32 mouse cellular contexts compared by ENCODE assay signal in genomic region chr2:174708587-174708986, GRCm38 (mm10). TPM values are rescaled to one million over a fixed set of nuclear protein-coding genes. Genes with fewer than 3 reads are reported as not detected.
A peak's percentile ranks its signal among the peaks of the same experiment; 100 is the strongest.
DNase-seq lines count a peak whose midpoint lies in the region; ATAC-seq and TF ChIP-seq lines count a peak whose summit lies in the region.
"Had no signal": no experiment of that assay in that cellular context is flagged by ENCODE, and none has a peak within 500 bp of the region (broad histone marks: within the 10 kb centered on the region; RNA-seq: fewer than 3 reads in every experiment).

No protein-coding gene starts in this region.

- no peak for ATAC-seq in hindbrain, postnatal 0 days
- ATAC-seq in hindbrain, embryonic 12.5 days (ENCODE audit: low FRiP score), result no peak
- no peak for ATAC-seq in lung, postnatal 0 days
- ATAC-seq in megakaryocyte progenitor cell, adult 5-6 weeks (replicated peaks; ENCODE audit: poor library complexity), result 0 out of 2 replicates have a peak, but pooled peaks have one; percentile 23
- ATAC-seq: Patski had no signal

- no peak overlapping the region for H3K27ac ChIP-seq in hindbrain, postnatal 0 days
- no peak overlapping the region for H3K27ac ChIP-seq in hindbrain, embryonic 12.5 days
- no peak overlapping the region for H3K27ac ChIP-seq in lung, postnatal 0 days (ENCODE audit: low read length)
- H3K27ac ChIP-seq: forebrain, embryonic 12.5 days; heart, embryonic 10.5 days; heart, embryonic 15.5 days; hindbrain, embryonic 13.5 days; kidney, embryonic 15.5 days; limb, embryonic 13.5 days; lung, embryonic 15.5 days; neural tube, embryonic 15.5 days; stomach, embryonic 15.5 days had no signal

- H3K4me3 ChIP-seq in hindbrain, postnatal 0 days (ENCODE audit: low read length), result no peak overlapping the region
- H3K4me3 ChIP-seq in hindbrain, embryonic 12.5 days, result no peak overlapping the region
- H3K4me3 ChIP-seq in lung, postnatal 0 days (ENCODE audit: low read depth, low read length), result no peak overlapping the region
- H3K4me3 ChIP-seq: erythroblast, embryonic 14.5 days; forebrain, embryonic 12.5 days; heart, embryonic 10.5 days; heart, embryonic 15.5 days; hindbrain, embryonic 13.5 days; kidney, embryonic 15.5 days; limb, embryonic 13.5 days; lung, embryonic 15.5 days; neural tube, embryonic 15.5 days; stomach, embryonic 15.5 days had no signal

- no peaks in the 10 kb centered on the region for H3K36me3 ChIP-seq in hindbrain, postnatal 0 days (ENCODE audit: insufficient read depth, low read length)
- H3K36me3 ChIP-seq in hindbrain, embryonic 12.5 days, result no peaks in the 10 kb centered on the region
- no peaks in the 10 kb centered on the region for H3K36me3 ChIP-seq in lung, postnatal 0 days (ENCODE audit: insufficient read depth, low read length)
- H3K36me3 ChIP-seq: forebrain, embryonic 12.5 days; heart, embryonic 10.5 days; heart, embryonic 15.5 days; hindbrain, embryonic 13.5 days; kidney, embryonic 15.5 days; limb, embryonic 13.5 days; lung, embryonic 15.5 days; neural tube, embryonic 15.5 days; stomach, embryonic 15.5 days had no signal

- WGBS in hindbrain, postnatal 0 days, result 69% methylated on average over 4 of the region's 4 CpGs
- 82% methylated on average over 4 of the region's 4 CpGs for WGBS in hindbrain, embryonic 12.5 days
- WGBS in lung, postnatal 0 days, result 79% methylated on average over 4 of the region's 4 CpGs

- no peak overlapping the region for H3K4me2 ChIP-seq in hindbrain, postnatal 0 days (ENCODE audit: low read depth, low read length)
- no peak overlapping the region for H3K4me2 ChIP-seq in hindbrain, embryonic 12.5 days (replicated peaks)
- no peak overlapping the region for H3K4me2 ChIP-seq in lung, postnatal 0 days (replicated peaks; ENCODE audit: low read depth, low read length)
- H3K4me2 ChIP-seq: forebrain, embryonic 12.5 days; heart, embryonic 15.5 days; hindbrain, embryonic 13.5 days; kidney, embryonic 15.5 days; limb, embryonic 13.5 days; liver, embryonic 11.5 days; lung, embryonic 15.5 days; neural tube, embryonic 15.5 days; stomach, embryonic 15.5 days had no signal

- TF ChIP-seq EP300 in lung, postnatal 0 days (IDR thresholded peaks at IDR 0.05), result no peak

- TF ChIP-seq CTCF in hindbrain, postnatal 0 days (IDR thresholded peaks at IDR 0.05; ENCODE audit: low read depth), result 0 out of 2 replicates have a peak, but pooled peaks have one; percentile 22
- TF ChIP-seq CTCF in lung, postnatal 0 days (IDR thresholded peaks at IDR 0.05), result 0 out of 2 replicates have a peak, but pooled peaks have one; percentile 12

- no peaks in the 10 kb centered on the region for H3K27me3 ChIP-seq in hindbrain, postnatal 0 days (ENCODE audit: insufficient read depth, low read length)
- H3K27me3 ChIP-seq in hindbrain, embryonic 12.5 days, result no peaks in the 10 kb centered on the region
- no peaks in the 10 kb centered on the region for H3K27me3 ChIP-seq in lung, postnatal 0 days (replicated peaks; ENCODE audit: insufficient read depth, low read length)
- H3K27me3 ChIP-seq: forebrain, embryonic 12.5 days; heart, embryonic 15.5 days; hindbrain, embryonic 13.5 days; kidney, embryonic 15.5 days; limb, embryonic 13.5 days; lung, embryonic 15.5 days; neural tube, embryonic 15.5 days; Patski; stomach, embryonic 15.5 days had no signal

- H3K4me1 ChIP-seq in hindbrain, postnatal 0 days (ENCODE audit: insufficient read depth, low read length), result no peaks in the 10 kb centered on the region
- H3K4me1 ChIP-seq in hindbrain, embryonic 12.5 days, result no peaks in the 10 kb centered on the region
- H3K4me1 ChIP-seq in lung, postnatal 0 days (ENCODE audit: insufficient read depth, low read depth, low read length), result no peaks in the 10 kb centered on the region
- H3K4me1 ChIP-seq: forebrain, embryonic 12.5 days; heart, embryonic 10.5 days; heart, embryonic 15.5 days; hindbrain, embryonic 13.5 days; kidney, embryonic 15.5 days; limb, embryonic 13.5 days; lung, embryonic 15.5 days; neural tube, embryonic 15.5 days; stomach, embryonic 15.5 days had no signal

- no peak overlapping the region for H3K9ac ChIP-seq in hindbrain, postnatal 0 days (replicated peaks; ENCODE audit: low read length)
- H3K9ac ChIP-seq in hindbrain, embryonic 12.5 days, result no peak overlapping the region
- no peak overlapping the region for H3K9ac ChIP-seq in lung, postnatal 0 days (replicated peaks; ENCODE audit: low read depth)
- H3K9ac ChIP-seq: forebrain, embryonic 12.5 days; heart, embryonic 15.5 days; hindbrain, embryonic 13.5 days; kidney, embryonic 15.5 days; limb, embryonic 13.5 days; lung, embryonic 15.5 days; neural tube, embryonic 15.5 days; stomach, embryonic 15.5 days had no signal

- H3K9me3 ChIP-seq in hindbrain, postnatal 0 days (ENCODE audit: low read length), result no peaks in the 10 kb centered on the region
- H3K9me3 ChIP-seq in hindbrain, embryonic 12.5 days (replicated peaks), result no peaks in the 10 kb centered on the region
- H3K9me3 ChIP-seq in lung, postnatal 0 days (ENCODE audit: low read length), result no peaks in the 10 kb centered on the region
- H3K9me3 ChIP-seq: forebrain, embryonic 12.5 days; heart, embryonic 10.5 days; heart, embryonic 15.5 days; hindbrain, embryonic 13.5 days; kidney, embryonic 15.5 days; limb, embryonic 13.5 days; lung, embryonic 15.5 days; neural tube, embryonic 15.5 days; stomach, embryonic 15.5 days had no signal

- no peak for DNase-seq in hindbrain, postnatal 0 days (ENCODE audit: low spot score)
- no peak for DNase-seq in lung, postnatal 0 days (ENCODE audit: low spot score)
- DNase-seq in lung, postnatal 14 days, result no peak
- DNase-seq in embryo, embryonic 10.5 days (ENCODE audit: low spot score), result no peak
- DNase-seq: adrenal gland, postnatal 10 days; cerebellum, adult 9-11 months; gastrocnemius, postnatal 14 days; kidney, adult 18-20 months; lung, postnatal 4 days; midbrain, embryonic 14.5 days; retina, postnatal 1 day; right cerebral cortex, postnatal 14 days; thymus, postnatal 25 days had no signal

RNA-seq across cellular contexts. Expression of gene Edn3, which starts 51.8 kb away (rescaled TPM):
- total RNA-seq in hindbrain, postnatal 0 days (2014; rRNA removed), result 3.5 and 5.1 TPM in 2 replicates
- polyA plus RNA-seq in hindbrain, postnatal 0 days (2015; fragmentation: Nextera tagmentation; extraction: Ambion mirVana), result 5.9 and 7.5 TPM in 2 replicates
- 11.1 and 13.1 TPM in 2 replicates for polyA plus RNA-seq in hindbrain, embryonic 12.5 days (2016; fragmentation: Nextera tagmentation; extraction: Ambion mirVana)
- polyA plus RNA-seq in lung, postnatal 0 days (2015; fragmentation: Nextera tagmentation; extraction: Ambion mirVana), result 24.6 and 26.5 TPM in 2 replicates
- 0.12 TPM in 1 of 2 replicates, not detected in the other for total RNA-seq in megakaryocyte progenitor cell, adult 5-6 weeks (2015)
- total RNA-seq in megakaryocyte progenitor cell, adult 5-6 weeks (2017), result not detected in 2 replicates
- total RNA-seq: common myeloid progenitor, adult 5-6 weeks; granulocyte monocyte progenitor cell, adult 5-6 weeks; megakaryocyte-erythroid progenitor cell, adult 5-6 weeks; MEL had no signal
- polyA plus RNA-seq: C2C12; erythroblast, embryonic 14.5 days; Patski had no signal
